Mouse (Mus musculus): ENCODE data around the gene Pex11b. TPM values are rescaled to one million over a fixed set of nuclear protein-coding genes. Genes with fewer than 3 reads are reported as not detected.
A peak's percentile ranks its signal among the peaks of the same experiment; 100 is the strongest.

The Pex11b gene
- polyA plus RNA-seq, 1 experiment, result 19.9 TPM

DNA sequence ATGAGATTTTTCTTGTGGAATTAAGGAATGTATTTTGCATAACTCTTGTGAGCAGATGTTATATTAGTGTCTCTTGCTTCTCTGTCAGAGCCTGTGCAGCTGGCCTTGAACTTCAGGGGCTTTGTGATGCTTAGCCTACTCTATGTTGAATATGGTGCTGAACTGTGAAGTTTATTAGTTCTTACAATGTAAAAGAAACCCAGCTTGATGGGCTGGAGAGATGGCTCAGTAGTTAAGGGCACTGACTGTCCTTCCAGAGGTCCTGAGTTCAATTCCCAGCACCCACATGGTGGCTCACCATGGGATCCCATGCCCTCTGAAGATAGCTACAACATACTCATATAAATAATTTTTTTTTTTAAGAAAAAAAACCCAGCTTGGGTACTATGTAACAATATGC lies 3.1 kb upstream of the Pex11b start:
- H3K79me3 ChIP-seq (ENCODE audit: low read depth), result peaks cover 35% of the 10 kb centered on the region
- H3K27me3 ChIP-seq (ENCODE audit: control insufficient read depth, insufficient read depth, insufficient read length), result no peaks in the 10 kb centered on the region
- H3ac ChIP-seq (ENCODE audit: control insufficient read depth, insufficient read length, low read depth), result no peak overlapping the region
- H3K79me2 ChIP-seq (ENCODE audit: control insufficient read depth, insufficient read depth), result peaks cover 63% of the 10 kb centered on the region
- TF ChIP-seq CEBPB (IDR thresholded peaks at IDR 0.05; ENCODE audit: low read depth), result no peak
- no peak for TF ChIP-seq MYOD1 (IDR thresholded peaks at IDR 0.05; ENCODE audit: control insufficient read depth, insufficient read length, low read depth)
- TF ChIP-seq MAX (IDR thresholded peaks at IDR 0.05), result no peak
- TF ChIP-seq CTCF (IDR thresholded peaks at IDR 0.05; ENCODE audit: control insufficient read depth, insufficient read depth, insufficient read length), result no peak
- no peak for TF ChIP-seq USF1 (IDR thresholded peaks at IDR 0.05; ENCODE audit: low read depth)
- no peak for TF ChIP-seq FOSL1 (IDR thresholded peaks at IDR 0.05; ENCODE audit: insufficient read depth, low read length, poor library complexity, severe bottlenecking)
- H3K4me3 ChIP-seq (ENCODE audit: insufficient read depth, poor library complexity, severe bottlenecking), result no peak overlapping the region
- H3K36me3 ChIP-seq (ENCODE audit: control insufficient read depth, insufficient read depth), result peaks cover 34% of the 10 kb centered on the region

DNA sequence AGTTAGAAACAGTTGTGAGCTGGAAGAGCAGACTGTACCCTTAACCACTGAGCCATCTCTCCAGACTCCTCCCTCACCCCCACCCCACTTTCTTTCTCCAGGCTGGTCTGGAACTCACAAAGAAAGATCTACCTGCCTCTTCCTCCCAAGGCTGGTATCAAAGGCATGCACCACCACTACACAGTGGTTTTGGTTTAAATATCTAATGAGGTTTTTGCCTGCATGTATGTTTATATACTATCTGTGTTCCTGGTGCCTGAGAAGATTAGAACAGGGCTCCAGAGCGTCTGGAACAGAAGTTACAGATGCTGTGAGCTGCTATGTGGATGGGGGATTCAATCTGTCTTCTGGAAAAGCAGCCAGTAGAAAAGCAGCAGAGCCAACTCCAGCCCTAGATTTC lies 1.2 kb upstream of the Pex11b start:
- H3K79me2 ChIP-seq (ENCODE audit: control insufficient read depth, insufficient read depth), result peaks cover 55% of the 10 kb centered on the region
- peaks cover 43% of the 10 kb centered on the region for H3K36me3 ChIP-seq (ENCODE audit: control insufficient read depth, insufficient read depth)
- no peak overlapping the region for H3K4me3 ChIP-seq (ENCODE audit: insufficient read depth, poor library complexity, severe bottlenecking)
- H3K79me3 ChIP-seq (ENCODE audit: low read depth), result peaks cover 37% of the 10 kb centered on the region
- no peaks in the 10 kb centered on the region for H3K27me3 ChIP-seq (ENCODE audit: control insufficient read depth, insufficient read depth, insufficient read length)
- TF ChIP-seq FOSL1 (IDR thresholded peaks at IDR 0.05; ENCODE audit: insufficient read depth, low read length, poor library complexity, severe bottlenecking) (no peak), MYOD1 (IDR thresholded peaks at IDR 0.05; ENCODE audit: control insufficient read depth, insufficient read length, low read depth) (no peak), CTCF (IDR thresholded peaks at IDR 0.05; ENCODE audit: control insufficient read depth, insufficient read depth, insufficient read length) (no peak), USF1 (IDR thresholded peaks at IDR 0.05; ENCODE audit: low read depth) (no peak), MAX (IDR thresholded peaks at IDR 0.05) (no peak), MYOG (IDR thresholded peaks at IDR 0.05; ENCODE audit: control insufficient read depth, extremely low read depth, insufficient read length) (no peak), CEBPB (IDR thresholded peaks at IDR 0.05; ENCODE audit: low read depth) (no peak)
- no peak overlapping the region for H3ac ChIP-seq (ENCODE audit: control insufficient read depth, insufficient read length, low read depth)

DNA sequence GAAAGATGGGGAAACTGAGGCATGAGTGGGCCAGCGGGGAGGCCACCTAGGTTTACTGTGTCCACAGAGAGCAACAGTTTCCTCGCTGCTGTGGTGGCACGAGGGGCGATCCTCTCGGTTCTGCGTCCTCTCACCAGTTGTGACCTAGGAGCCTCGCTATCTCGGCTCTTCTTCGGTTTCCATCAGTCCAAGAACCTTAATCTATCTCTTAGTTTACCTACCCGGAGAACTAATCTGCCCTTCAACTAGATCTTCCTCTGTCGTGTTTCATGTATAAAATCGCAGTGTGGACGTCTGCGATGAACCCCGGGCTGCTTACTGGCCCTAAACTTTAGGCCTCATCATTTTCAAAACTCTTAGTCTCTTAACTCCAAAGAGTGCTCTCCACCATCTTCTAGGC lies 730 bp downstream of the Pex11b start:
- TF ChIP-seq MYOG (IDR thresholded peaks at IDR 0.05; ENCODE audit: control insufficient read depth, extremely low read depth, insufficient read length) (no peak), CEBPB (IDR thresholded peaks at IDR 0.05; ENCODE audit: low read depth) (no peak)
- H3K79me3 ChIP-seq (ENCODE audit: low read depth), result peaks cover 23% of the 10 kb centered on the region
- peaks cover 45% of the 10 kb centered on the region for H3K36me3 ChIP-seq (ENCODE audit: control insufficient read depth, insufficient read depth)
- H3K79me2 ChIP-seq (ENCODE audit: control insufficient read depth, insufficient read depth), result peaks cover 36% of the 10 kb centered on the region
- H3K4me3 ChIP-seq (ENCODE audit: insufficient read depth, poor library complexity, severe bottlenecking), result peak overlapping the region; percentile 68
- no peaks in the 10 kb centered on the region for H3K27me3 ChIP-seq (ENCODE audit: control insufficient read depth, insufficient read depth, insufficient read length)
- H3ac ChIP-seq (ENCODE audit: control insufficient read depth, insufficient read length, low read depth), result peak overlapping the region; percentile 84

DNA sequence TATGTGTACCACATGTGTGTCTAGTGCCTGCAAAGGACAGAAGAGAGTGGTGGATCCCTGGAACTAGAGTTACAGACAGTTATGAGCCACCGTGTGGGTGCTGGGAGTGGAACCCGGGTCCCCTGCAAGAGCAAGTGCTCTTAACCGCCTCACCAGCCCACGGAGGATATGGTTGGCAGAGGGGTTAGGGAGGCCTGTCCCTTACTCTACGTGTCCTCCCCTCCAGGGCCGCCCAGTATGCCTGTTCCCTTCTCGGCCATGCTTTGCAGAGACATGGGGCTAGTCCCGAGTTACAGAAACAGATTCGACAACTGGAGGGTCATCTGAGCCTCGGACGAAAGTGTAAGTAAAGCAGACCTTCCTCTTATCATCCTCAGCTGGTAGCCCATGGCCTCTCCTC lies 1.3 kb downstream of the Pex11b start:
- peaks cover 40% of the 10 kb centered on the region for H3K36me3 ChIP-seq (ENCODE audit: control insufficient read depth, insufficient read depth)
- TF ChIP-seq CEBPB (IDR thresholded peaks at IDR 0.05; ENCODE audit: low read depth) (no peak), FOSL1 (IDR thresholded peaks at IDR 0.05; ENCODE audit: insufficient read depth, low read length, poor library complexity, severe bottlenecking) (no peak)

DNA sequence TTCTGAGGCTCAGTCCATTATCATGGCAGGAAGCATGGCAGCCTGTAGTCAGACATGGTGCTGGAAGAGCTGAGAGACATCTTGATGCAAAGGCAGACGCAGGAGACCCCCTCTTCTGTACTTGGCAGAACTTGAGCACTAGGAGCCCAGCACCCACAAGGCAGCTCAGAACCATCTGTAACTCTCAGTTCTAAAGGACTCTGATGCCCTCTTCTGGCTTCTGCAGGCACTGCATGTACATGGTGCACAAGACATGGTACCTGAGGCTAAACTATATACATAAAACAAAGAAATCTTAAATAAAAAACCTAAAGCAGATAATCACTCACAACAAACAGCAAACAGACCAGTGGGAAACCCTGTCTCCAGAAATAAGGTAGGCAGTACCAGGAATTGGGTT lies 4.0 kb downstream of the Pex11b start:
- peaks cover 9% of the 10 kb centered on the region for H3K79me3 ChIP-seq (ENCODE audit: low read depth)
- H3ac ChIP-seq (ENCODE audit: control insufficient read depth, insufficient read length, low read depth), result no peak overlapping the region
- no peak overlapping the region for H3K4me3 ChIP-seq (ENCODE audit: insufficient read depth, poor library complexity, severe bottlenecking)
- no peaks in the 10 kb centered on the region for H3K27me3 ChIP-seq (ENCODE audit: control insufficient read depth, insufficient read depth, insufficient read length)
- peaks cover 13% of the 10 kb centered on the region for H3K79me2 ChIP-seq (ENCODE audit: control insufficient read depth, insufficient read depth)
- TF ChIP-seq USF1 (IDR thresholded peaks at IDR 0.05; ENCODE audit: low read depth) (no peak), FOSL1 (IDR thresholded peaks at IDR 0.05; ENCODE audit: insufficient read depth, low read length, poor library complexity, severe bottlenecking) (no peak), CTCF (IDR thresholded peaks at IDR 0.05; ENCODE audit: control insufficient read depth, insufficient read depth, insufficient read length) (peak; percentile 46)
- H3K36me3 ChIP-seq (ENCODE audit: control insufficient read depth, insufficient read depth), result peaks cover 26% of the 10 kb centered on the region

More for the DNA sequence above, 1.3 kb downstream of the Pex11b start:
- peaks cover 18% of the 10 kb centered on the region for H3K79me3 ChIP-seq (ENCODE audit: low read depth)
- peak overlapping the region; percentile 54 for H3ac ChIP-seq (ENCODE audit: control insufficient read depth, insufficient read length, low read depth)
- peaks cover 30% of the 10 kb centered on the region for H3K79me2 ChIP-seq (ENCODE audit: control insufficient read depth, insufficient read depth)
- H3K27me3 ChIP-seq (ENCODE audit: control insufficient read depth, insufficient read depth, insufficient read length), result no peaks in the 10 kb centered on the region
- H3K4me3 ChIP-seq (ENCODE audit: insufficient read depth, poor library complexity, severe bottlenecking), result peak overlapping the region; percentile 68

DNA sequence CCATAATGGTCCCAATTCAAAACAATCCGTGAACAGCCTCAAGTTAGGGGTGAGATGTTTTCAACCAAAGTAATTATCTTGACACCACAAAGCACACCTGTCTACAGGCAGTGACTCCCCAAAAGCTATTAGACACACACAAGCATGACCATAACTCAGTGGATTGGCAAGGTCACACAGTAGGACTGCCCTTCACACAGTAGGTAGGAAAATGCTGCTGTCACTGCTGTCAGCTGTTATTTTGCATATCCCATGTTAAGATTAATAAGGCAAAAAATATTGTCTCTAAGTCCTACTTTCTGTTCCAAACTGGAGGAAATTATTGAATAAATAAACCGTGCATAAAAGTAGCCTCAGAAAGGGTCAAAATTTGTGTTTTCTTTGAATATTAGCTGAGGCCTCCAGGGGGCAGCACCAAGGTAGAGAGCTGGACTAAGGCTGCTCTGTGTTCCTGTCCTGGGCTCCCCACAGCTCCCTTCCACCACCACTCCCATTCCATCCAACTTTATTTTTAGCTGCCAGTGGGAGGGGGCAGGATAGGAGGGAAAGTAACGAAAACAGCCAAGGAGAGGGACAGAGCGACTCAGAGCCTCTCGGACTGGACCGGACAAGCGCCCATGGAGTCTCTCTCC lies 10.0 kb downstream of the Pex11b start, which contains the start of gene Itga10:
Gene Itga10, plus strand, starts transcription at position 567 of the 632 bp plus-strand sequence.
- H3K79me3 ChIP-seq (ENCODE audit: low read depth), result no peaks in the 10 kb centered on the region
- peak; percentile 38 for TF ChIP-seq CTCF (IDR thresholded peaks at IDR 0.05; ENCODE audit: control insufficient read depth, insufficient read depth, insufficient read length)
- TF ChIP-seq FOSL1 (IDR thresholded peaks at IDR 0.05; ENCODE audit: insufficient read depth, low read length, poor library complexity, severe bottlenecking), result no peak
- H3K27me3 ChIP-seq (ENCODE audit: control insufficient read depth, insufficient read depth, insufficient read length), result no peaks in the 10 kb centered on the region
- H3ac ChIP-seq (ENCODE audit: control insufficient read depth, insufficient read length, low read depth), result no peak within 1 kb of the TSS
- peaks cover 16% of the 10 kb centered on the region for H3K36me3 ChIP-seq (ENCODE audit: control insufficient read depth, insufficient read depth)
- no peak within 1 kb of the TSS for H3K4me3 ChIP-seq (ENCODE audit: insufficient read depth, poor library complexity, severe bottlenecking)
- no peaks in the 10 kb centered on the region for H3K79me2 ChIP-seq (ENCODE audit: control insufficient read depth, insufficient read depth)
